Mouse (Mus musculus) midbrain, embryonic 10.5 days (tissue): ENCODE measurements around the gene Mrpl28. TPM values are rescaled to one million over a fixed set of nuclear protein-coding genes. Genes with fewer than 3 reads are reported as not detected.
"Not testable (repeated sequence)": the region's sequence is repeated elsewhere in the genome, so short reads cannot be mapped to it uniquely, and the experiment has no call there.

ENCODE experiments used
- DNase-seq: peaks from one replicate; pipeline ENCODE4 v3.0.0-alpha.2; 2017; ENCODE audit warnings: low spot score
- H3K27ac ChIP-seq: fragments of 300-500 bp; sonication (generic); replicated peaks from 2 replicates; pipeline ENCODE4 v1.5.1; 2016; ENCODE audit warnings: mild to moderate bottlenecking
- H3K27me3 ChIP-seq: fragments of 300-500 bp; sonication (generic); 2 replicates; pipeline ENCODE4 v1.6.1; 2016; ENCODE audit warnings: low read depth, mild to moderate bottlenecking; ENCODE audit not compliant: poor library complexity, severe bottlenecking
- H3K36me3 ChIP-seq: fragments of 300-500 bp; sonication (generic); 2 replicates; pipeline ENCODE4 v1.6.1; 2016; ENCODE audit warnings: mild to moderate bottlenecking, moderate library complexity
- H3K4me1 ChIP-seq: fragments of 300-500 bp; sonication (generic); 2 replicates; pipeline ENCODE4 v1.6.1; 2016
- H3K4me3 ChIP-seq: fragments of 300-500 bp; sonication (generic); 2 replicates; pipeline ENCODE4 v1.5.1; 2016; ENCODE audit warnings: mild to moderate bottlenecking, moderate library complexity
- H3K9me3 ChIP-seq: fragments of 300-500 bp; sonication (generic); replicated peaks from 2 replicates; pipeline ENCODE4 v1.6.1; 2016; ENCODE audit warnings: mild to moderate bottlenecking
- WGBS: fragments of 180-500 bp; shearing (Covaris S2); methylation state at CpG from one replicate; pipeline ENCODE4 v1.1.7; 2016; 5-methylcytosine and 5-hydroxymethylcytosine counted together
- polyA plus RNA-seq: library from polyadenylated mRNA; unstranded; fragments of >200 nt; fragmentation: Nextera tagmentation; extraction: Ambion mirVana; gene quantifications from 2 replicates; pipeline ENCODE4 v1.2.1, GENCODE M21; 2016

Mrpl28 gene
- polyA plus RNA-seq = 301 and 332 TPM in 2 replicates

GRCm38 (mm10) chr17:26123267-26123684 lies at the start of gene Mrpl28:
Mrpl28 (plus strand) TSS chr17:26123500.
- DNase-seq = peak; percentile 92
- Histone ChIP-seq H3K36me3 (peaks cover 38% of the 10 kb centered on the region), H3K4me3 (peak within 1 kb of the TSS; percentile 96), H3K9me3 (no peaks in the 10 kb centered on the region), H3K27me3 (peaks cover 49% of the 10 kb centered on the region), H3K27ac (peak within 1 kb of the TSS; percentile 85), H3K4me1 (peaks cover 34% of the 10 kb centered on the region)
- WGBS = under 1% methylated on average over 32 of the region's 32 CpGs

GRCm38 (mm10) chr17:26075246-26075645 lies 48.1 kb upstream of the Mrpl28 start:
- H3K36me3 ChIP-seq = no peaks in the 10 kb centered on the region
- no peak overlapping the region for H3K27ac ChIP-seq
- H3K27me3 ChIP-seq = peaks cover 12% of the 10 kb centered on the region
- H3K9me3 ChIP-seq = no peaks in the 10 kb centered on the region
- H3K4me1 ChIP-seq = no peaks in the 10 kb centered on the region; the same call in 1 of the 2 replicates
- WGBS = 75% methylated on average over 3 of the region's 3 CpGs
- H3K4me3 ChIP-seq = no peak overlapping the region
- no peak for DNase-seq

GRCm38 (mm10) chr17:26078851-26079250 lies 44.4 kb upstream of the Mrpl28 start:
- DNase-seq = no peak
- Histone ChIP-seq H3K27me3 (no peaks in the 10 kb centered on the region), H3K4me3 (no peak overlapping the region), H3K36me3 (peaks cover 16% of the 10 kb centered on the region), H3K27ac (no peak overlapping the region), H3K9me3 (no peaks in the 10 kb centered on the region), H3K4me1 (no peaks in the 10 kb centered on the region; the same call in 1 of the 2 replicates)
- WGBS = 83% methylated on average over 2 of the region's 2 CpGs

- 47% methylated on average over 2 of the region's 2 CpGs for WGBS
- H3K4me3 ChIP-seq = no peak overlapping the region
- no peaks in the 10 kb centered on the region for H3K9me3 ChIP-seq
- H3K36me3 ChIP-seq = peaks cover 16% of the 10 kb centered on the region
- H3K27me3 ChIP-seq = no peaks in the 10 kb centered on the region
- no peak for DNase-seq
- no peaks in the 10 kb centered on the region; the same call in 1 of the 2 replicates for H3K4me1 ChIP-seq
- no peak overlapping the region for H3K27ac ChIP-seq
These were observed 42.4 kb upstream of the Mrpl28 start for GRCm38 (mm10) chr17:26080867-26081266.

- no peaks in the 10 kb centered on the region for H3K27me3 ChIP-seq
- no peaks in the 10 kb centered on the region for H3K9me3 ChIP-seq
- no peak for DNase-seq
- H3K36me3 ChIP-seq = peaks cover 25% of the 10 kb centered on the region
- peaks cover 8% of the 10 kb centered on the region for H3K4me1 ChIP-seq
- H3K27ac ChIP-seq = no peak overlapping the region
- H3K4me3 ChIP-seq = no peak overlapping the region
- 88% methylated on average over 9 of the region's 9 CpGs for WGBS
These were observed 36.2 kb upstream of the Mrpl28 start for GRCm38 (mm10) chr17:26087059-26087564.

GRCm38 (mm10) chr17:26089905-26090632 lies 33.2 kb upstream of the Mrpl28 start, which contains the start of gene Decr2:
Decr2 (minus strand) TSS chr17:26090337.
- 1% methylated on average over 32 of the region's 32 CpGs for WGBS
- peak within 1 kb of the TSS; percentile 61 for H3K4me3 ChIP-seq
- no peaks in the 10 kb centered on the region for H3K27me3 ChIP-seq
- peaks cover 25% of the 10 kb centered on the region for H3K4me1 ChIP-seq
- H3K9me3 ChIP-seq = no peaks in the 10 kb centered on the region
- peak; percentile 88 for DNase-seq
- peak within 1 kb of the TSS; percentile 78 for H3K27ac ChIP-seq
- peaks cover 33% of the 10 kb centered on the region for H3K36me3 ChIP-seq

GRCm38 (mm10) chr17:26094531-26095110 lies 28.7 kb upstream of the Mrpl28 start:
- WGBS = 28% methylated on average over 9 of the region's 9 CpGs
- Histone ChIP-seq H3K4me3 (peak overlapping the region; percentile 83), H3K27me3 (no peaks in the 10 kb centered on the region), H3K4me1 (peaks cover 29% of the 10 kb centered on the region), H3K27ac (peak overlapping the region; percentile 96), H3K36me3 (peaks cover 28% of the 10 kb centered on the region), H3K9me3 (no peaks in the 10 kb centered on the region)
- DNase-seq = no peak

GRCm38 (mm10) chr17:26095121-26095740 lies 28.1 kb upstream of the Mrpl28 start, which contains the start of gene Nme4:
Nme4 (minus strand) TSS chr17:26095602.
- Histone ChIP-seq H3K9me3 (no peaks in the 10 kb centered on the region), H3K4me1 (peaks cover 23% of the 10 kb centered on the region), H3K36me3 (peaks cover 28% of the 10 kb centered on the region), H3K27me3 (no peaks in the 10 kb centered on the region), H3K4me3 (peak within 1 kb of the TSS; percentile 83), H3K27ac (peak within 1 kb of the TSS; percentile 96)
- WGBS = 4% methylated on average over 47 of the region's 47 CpGs
- DNase-seq = peak; percentile 78

- H3K4me1 ChIP-seq = peaks cover 31% of the 10 kb centered on the region
- no peak for DNase-seq
- WGBS = 92% methylated on average over 7 of the region's 7 CpGs
- H3K27ac ChIP-seq = no peak overlapping the region
- no peaks in the 10 kb centered on the region for H3K9me3 ChIP-seq
- no peaks in the 10 kb centered on the region for H3K27me3 ChIP-seq
- peaks cover 7% of the 10 kb centered on the region for H3K36me3 ChIP-seq
- H3K4me3 ChIP-seq = no peak overlapping the region
These were observed 24.8 kb upstream of the Mrpl28 start for GRCm38 (mm10) chr17:26098461-26098860.

GRCm38 (mm10) chr17:26099316-26099715 lies 24.0 kb upstream of the Mrpl28 start:
- 65% methylated on average over 3 of the region's 3 CpGs for WGBS
- not testable (repeated sequence) for H3K27me3 ChIP-seq, H3K4me3 ChIP-seq, H3K36me3 ChIP-seq, H3K27ac ChIP-seq, H3K9me3 ChIP-seq, DNase-seq
- peaks cover 23% of the 10 kb centered on the region for H3K4me1 ChIP-seq

GRCm38 (mm10) chr17:26100166-26100565 lies 23.1 kb upstream of the Mrpl28 start:
- Histone ChIP-seq H3K27ac (no peak overlapping the region), H3K4me1 (peaks cover 14% of the 10 kb centered on the region), H3K27me3 (no peaks in the 10 kb centered on the region), H3K36me3 (no peaks in the 10 kb centered on the region), H3K9me3 (no peaks in the 10 kb centered on the region), H3K4me3 (no peak overlapping the region)
- 43% methylated on average over 2 of the region's 2 CpGs for WGBS
- no peak for DNase-seq

- peak; percentile 31 for DNase-seq
- H3K4me1 ChIP-seq = peaks cover 9% of the 10 kb centered on the region
- H3K27me3 ChIP-seq = no peaks in the 10 kb centered on the region
- H3K27ac ChIP-seq = 0 out of 2 replicates have a peak overlapping the region, but pooled peaks have one; percentile 30
- no peaks in the 10 kb centered on the region for H3K9me3 ChIP-seq
- H3K4me3 ChIP-seq = no peak overlapping the region
- no peaks in the 10 kb centered on the region for H3K36me3 ChIP-seq
- 37% methylated on average over 4 of the region's 4 CpGs for WGBS
These were observed 21.8 kb upstream of the Mrpl28 start for GRCm38 (mm10) chr17:26101478-26101877.
